Mouse (Mus musculus): ENCODE data around the gene Eya3.
"Not testable (repeated sequence)": the region's sequence is repeated elsewhere in the genome, so short reads cannot be mapped to it uniquely, and the experiment has no call there.

- not testable (repeated sequence) for TF ChIP-seq EP300, CTCF (IDR thresholded peaks at IDR 0.05)
Measured at GRCm38 (mm10) chr4:132763125-132763524, 124.3 kb downstream of the Eya3 start.
